Mouse (Mus musculus): ENCODE measurements at regions not wholly inside any gene's neighbourhood (a gene's known extent, or its start where the extent isn't known, plus 50 kb on each side); places are given as distances from the start of the nearest gene placed in this dataset.

- Histone ChIP-seq H3K27me3 (no peaks in the 10 kb centered on the region), H3K4me2 (replicated peaks) (no peak overlapping the region), H3K4me3 (replicated peaks) (no peak overlapping the region), H3K4me1 (no peaks in the 10 kb centered on the region), H3K9ac (no peak overlapping the region), H3K27ac (replicated peaks) (no peak overlapping the region), H3K9me3 (replicated peaks) (no peaks in the 10 kb centered on the region), H3K36me3 (no peaks in the 10 kb centered on the region)
- WGBS, result 93% methylated on average over 23 of the region's 23 CpGs
- ATAC-seq (ENCODE audit: insufficient number of reproducible peaks, low FRiP score, low TSS enrichment, low read depth), result no peak
These were observed 276.2 kb downstream of the Barhl2 start for GRCm38 (mm10) chr5:106181726-106182125.

- Histone ChIP-seq H3K4me2 (replicated peaks) (no peak overlapping the region), H3K9me3 (replicated peaks) (no peaks in the 10 kb centered on the region), H3K27ac (replicated peaks) (no peak overlapping the region), H3K36me3 (no peaks in the 10 kb centered on the region), H3K27me3 (no peaks in the 10 kb centered on the region), H3K4me1 (peaks cover 4% of the 10 kb centered on the region; the same call in 1 of the 2 replicates), H3K4me3 (replicated peaks) (no peak overlapping the region), H3K9ac (no peak overlapping the region)
- ATAC-seq (ENCODE audit: insufficient number of reproducible peaks, low FRiP score, low TSS enrichment, low read depth), result no peak
- 13% methylated on average over 3 of the region's 3 CpGs for WGBS
These were observed 285.8 kb downstream of the Barhl2 start for GRCm38 (mm10) chr5:106172162-106172561.

DNA sequence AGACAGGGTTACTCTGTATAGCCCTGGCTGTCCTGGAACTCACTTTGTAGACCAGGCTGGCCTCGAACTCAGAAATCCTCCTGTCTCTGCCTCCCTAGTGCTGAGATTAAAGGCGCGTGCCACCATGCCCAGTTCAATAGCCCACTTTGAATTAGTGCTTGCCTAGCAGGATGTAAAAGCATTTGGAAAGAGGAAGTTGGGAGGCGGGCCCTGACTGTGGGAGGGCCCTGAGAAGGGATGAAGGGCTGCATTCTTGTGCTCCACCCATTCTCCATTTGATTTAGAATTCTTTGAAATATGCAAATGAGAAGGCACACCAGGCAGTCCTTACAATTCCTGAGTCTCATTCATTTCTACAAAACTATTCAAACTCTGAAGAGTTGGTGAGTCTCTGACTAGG, 287.6 kb downstream of the Barhl2 start:
- Histone ChIP-seq H3K36me3 (no peaks in the 10 kb centered on the region), H3K4me1 (peaks cover 4% of the 10 kb centered on the region; the same call in 1 of the 2 replicates), H3K9ac (no peak overlapping the region), H3K4me2 (replicated peaks) (no peak overlapping the region), H3K27ac (replicated peaks) (no peak overlapping the region), H3K4me3 (replicated peaks) (no peak overlapping the region), H3K9me3 (replicated peaks) (no peaks in the 10 kb centered on the region), H3K27me3 (no peaks in the 10 kb centered on the region)
- 96% methylated on average over 4 of the region's 4 CpGs for WGBS
- no peak for ATAC-seq (ENCODE audit: insufficient number of reproducible peaks, low FRiP score, low TSS enrichment, low read depth)

DNA sequence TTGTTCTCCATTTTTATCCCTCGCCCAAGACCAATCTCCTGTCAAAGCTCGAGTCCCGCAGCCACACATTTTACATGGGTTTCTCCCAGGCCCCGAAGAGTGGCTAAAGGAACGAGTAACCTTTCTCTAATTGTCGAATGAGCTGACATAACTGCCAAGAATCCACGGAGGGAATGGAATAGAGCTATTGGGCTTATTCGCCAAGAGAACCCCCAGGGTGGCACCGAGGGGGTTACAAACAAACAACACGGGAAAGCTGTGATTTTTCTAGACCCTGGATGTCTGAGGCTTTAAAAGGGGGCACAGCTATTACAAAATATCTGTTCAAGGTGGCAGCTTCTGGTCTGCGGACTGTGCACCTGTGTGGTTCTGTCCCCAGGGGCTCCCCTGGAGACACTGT, 290.4 kb downstream of the Barhl2 start:
- no peak for ATAC-seq (ENCODE audit: insufficient number of reproducible peaks, low FRiP score, low TSS enrichment, low read depth)
- Histone ChIP-seq H3K9ac (no peak overlapping the region), H3K27ac (replicated peaks) (no peak overlapping the region), H3K9me3 (replicated peaks) (no peaks in the 10 kb centered on the region), H3K4me2 (replicated peaks) (no peak overlapping the region), H3K36me3 (no peaks in the 10 kb centered on the region), H3K4me1 (peaks cover 8% of the 10 kb centered on the region; the same call in 1 of the 2 replicates), H3K27me3 (no peaks in the 10 kb centered on the region), H3K4me3 (replicated peaks) (no peak overlapping the region)
- WGBS, result 76% methylated on average over 11 of the region's 11 CpGs

DNA sequence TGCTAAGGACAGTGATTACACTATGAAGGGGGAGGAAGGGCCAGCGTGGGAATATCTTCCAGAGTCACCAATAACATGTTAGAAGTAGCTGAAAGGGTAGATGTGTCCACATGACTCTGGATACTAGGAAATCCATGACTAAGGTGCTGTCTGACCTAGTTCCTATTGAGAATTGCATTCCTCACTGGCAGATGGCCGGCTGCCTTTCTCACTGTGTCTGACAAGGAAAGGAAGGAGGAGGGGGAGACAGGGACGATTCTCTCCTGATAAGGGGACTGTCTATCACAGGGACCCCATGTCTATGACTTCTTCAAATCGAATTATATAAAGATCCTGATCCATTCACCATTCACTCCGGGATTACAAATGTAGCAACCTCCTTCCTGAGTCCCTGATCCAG, 289.9 kb downstream of the Zfp326 start:
- Histone ChIP-seq H3K27ac (replicated peaks) (no peak overlapping the region), H3K9me3 (replicated peaks) (no peaks in the 10 kb centered on the region), H3K36me3 (no peaks in the 10 kb centered on the region), H3K9ac (no peak overlapping the region), H3K4me2 (replicated peaks) (no peak overlapping the region), H3K4me3 (replicated peaks) (no peak overlapping the region), H3K27me3 (no peaks in the 10 kb centered on the region), H3K4me1 (peaks cover 5% of the 10 kb centered on the region; the same call in 1 of the 2 replicates)
- WGBS, result 79% methylated on average over 5 of the region's 5 CpGs
- ATAC-seq (ENCODE audit: insufficient number of reproducible peaks, low FRiP score, low TSS enrichment, low read depth), result no peak

- H3K4me3 ChIP-seq (replicated peaks), result no peak overlapping the region
- no peak overlapping the region for H3K9ac ChIP-seq
- no peaks in the 10 kb centered on the region for H3K27me3 ChIP-seq
- no peak for ATAC-seq (ENCODE audit: insufficient number of reproducible peaks, low FRiP score, low TSS enrichment, low read depth)
- peaks cover 5% of the 10 kb centered on the region; the same call in 1 of the 2 replicates for H3K4me1 ChIP-seq
- WGBS, result 50% methylated on average over 8 of the region's 8 CpGs
- no peak overlapping the region for H3K4me2 ChIP-seq (replicated peaks)
- no peak overlapping the region for H3K27ac ChIP-seq (replicated peaks)
- no peaks in the 10 kb centered on the region for H3K36me3 ChIP-seq
- H3K9me3 ChIP-seq (replicated peaks), result no peaks in the 10 kb centered on the region
These were observed 287.8 kb downstream of the Zfp326 start for GRCm38 (mm10) chr5:106164190-106164589.

GRCm38 (mm10) chr5:106162981-106163653, 286.8 kb downstream of the Zfp326 start:
- no peak overlapping the region for H3K27ac ChIP-seq (replicated peaks)
- H3K27me3 ChIP-seq, result no peaks in the 10 kb centered on the region
- peaks cover 5% of the 10 kb centered on the region; the same call in 1 of the 2 replicates for H3K4me1 ChIP-seq
- ATAC-seq (ENCODE audit: insufficient number of reproducible peaks, low FRiP score, low TSS enrichment, low read depth), result no peak
- H3K4me3 ChIP-seq (replicated peaks), result no peak overlapping the region
- WGBS, result 41% methylated on average over 12 of the region's 12 CpGs
- H3K4me2 ChIP-seq (replicated peaks), result no peak overlapping the region
- no peaks in the 10 kb centered on the region for H3K36me3 ChIP-seq
- no peak overlapping the region for H3K9ac ChIP-seq
- H3K9me3 ChIP-seq (replicated peaks), result no peaks in the 10 kb centered on the region

- H3K4me2 ChIP-seq (replicated peaks), result no peak overlapping the region
- no peak overlapping the region for H3K9ac ChIP-seq
- H3K36me3 ChIP-seq, result no peaks in the 10 kb centered on the region
- no peak overlapping the region for H3K27ac ChIP-seq (replicated peaks)
- no peaks in the 10 kb centered on the region for H3K9me3 ChIP-seq (replicated peaks)
- no peak for ATAC-seq (ENCODE audit: insufficient number of reproducible peaks, low FRiP score, low TSS enrichment, low read depth)
- H3K27me3 ChIP-seq, result no peaks in the 10 kb centered on the region; the same call in 1 of the 2 replicates
- no peak overlapping the region for H3K4me3 ChIP-seq (replicated peaks)
- no peaks in the 10 kb centered on the region for H3K4me1 ChIP-seq
These were observed 262.7 kb downstream of the Zfp326 start for GRCm38 (mm10) chr5:106139109-106139508.

DNA sequence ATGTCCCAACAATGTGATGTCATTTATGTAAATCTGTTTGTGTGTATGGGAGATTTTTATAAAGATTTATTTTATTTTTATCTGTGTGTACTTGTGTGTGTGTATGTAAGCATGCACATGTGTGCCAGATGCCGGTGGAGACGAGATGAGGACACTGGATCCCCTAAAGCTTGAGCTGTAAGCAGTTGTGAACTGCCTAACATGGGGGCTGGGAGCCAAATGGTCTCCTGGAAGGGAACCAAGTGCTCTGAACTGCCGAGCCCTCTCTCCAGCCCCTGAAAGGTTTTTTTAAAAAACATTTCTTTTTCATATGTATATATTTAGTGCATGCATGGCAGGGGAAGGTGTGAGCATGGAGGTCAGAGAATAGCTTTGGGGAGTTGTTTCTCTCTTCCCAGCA, 246.6 kb downstream of the Zfp326 start:
- no peak for ATAC-seq (ENCODE audit: insufficient number of reproducible peaks, low FRiP score, low TSS enrichment, low read depth)
- Histone ChIP-seq H3K4me2 (replicated peaks) (no peak overlapping the region), H3K4me3 (replicated peaks) (no peak overlapping the region), H3K36me3 (no peaks in the 10 kb centered on the region), H3K4me1 (peaks cover 13% of the 10 kb centered on the region), H3K9ac (no peak overlapping the region), H3K9me3 (replicated peaks) (no peaks in the 10 kb centered on the region), H3K27ac (replicated peaks) (no peak overlapping the region), H3K27me3 (no peaks in the 10 kb centered on the region)
- 22% methylated on average over 3 of the region's 3 CpGs for WGBS

DNA sequence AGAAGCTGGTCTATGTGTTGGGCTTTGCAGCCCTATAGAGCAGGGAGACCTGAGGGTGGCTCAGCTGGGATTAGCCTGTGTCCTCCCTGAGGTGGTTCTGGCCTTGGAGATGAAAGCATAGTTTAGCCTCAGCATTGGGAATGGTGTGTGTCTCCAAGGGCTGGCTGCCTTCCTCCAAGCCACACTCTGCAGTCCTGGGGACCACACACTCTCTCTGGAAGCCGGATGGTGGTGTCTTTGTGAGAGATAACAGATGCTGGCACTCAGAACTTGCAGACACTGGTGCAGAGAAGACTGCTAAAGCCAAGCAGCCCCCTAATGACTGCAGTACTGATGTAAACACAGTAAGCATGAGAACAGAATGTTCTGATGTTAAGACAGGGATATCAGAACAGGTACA, 243.2 kb downstream of the Zfp326 start:
- Histone ChIP-seq H3K9me3 (replicated peaks) (no peaks in the 10 kb centered on the region), H3K4me1 (peaks cover 13% of the 10 kb centered on the region), H3K27me3 (no peaks in the 10 kb centered on the region), H3K9ac (no peak overlapping the region), H3K27ac (replicated peaks) (no peak overlapping the region), H3K4me2 (replicated peaks) (no peak overlapping the region), H3K36me3 (no peaks in the 10 kb centered on the region), H3K4me3 (replicated peaks) (no peak overlapping the region)
- no peak for ATAC-seq (ENCODE audit: insufficient number of reproducible peaks, low FRiP score, low TSS enrichment, low read depth)
- 31% methylated on average over 1 of the region's 1 CpGs for WGBS

DNA sequence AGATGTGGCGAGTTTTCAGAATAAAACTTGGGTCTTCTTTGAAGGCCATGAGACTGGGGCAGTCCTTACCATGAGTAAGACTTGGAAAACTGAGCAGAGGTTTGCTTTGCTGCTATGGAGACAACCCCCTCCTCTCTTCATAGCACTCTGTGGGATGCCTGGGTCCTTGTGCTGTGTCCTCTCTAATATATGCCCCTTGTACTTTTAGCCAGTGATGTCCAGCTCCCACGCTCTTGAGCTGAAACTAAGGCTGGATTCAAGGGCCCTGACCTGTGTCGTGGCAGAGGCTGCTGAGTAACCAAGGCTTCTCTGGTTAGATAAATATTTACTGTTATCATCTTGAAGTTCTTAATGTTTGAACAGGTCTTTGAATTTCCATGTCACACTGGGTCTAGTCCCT, 236.8 kb downstream of the Zfp326 start:
- Histone ChIP-seq H3K36me3 (no peaks in the 10 kb centered on the region), H3K9ac (no peak overlapping the region), H3K4me2 (replicated peaks) (no peak overlapping the region)

DNA sequence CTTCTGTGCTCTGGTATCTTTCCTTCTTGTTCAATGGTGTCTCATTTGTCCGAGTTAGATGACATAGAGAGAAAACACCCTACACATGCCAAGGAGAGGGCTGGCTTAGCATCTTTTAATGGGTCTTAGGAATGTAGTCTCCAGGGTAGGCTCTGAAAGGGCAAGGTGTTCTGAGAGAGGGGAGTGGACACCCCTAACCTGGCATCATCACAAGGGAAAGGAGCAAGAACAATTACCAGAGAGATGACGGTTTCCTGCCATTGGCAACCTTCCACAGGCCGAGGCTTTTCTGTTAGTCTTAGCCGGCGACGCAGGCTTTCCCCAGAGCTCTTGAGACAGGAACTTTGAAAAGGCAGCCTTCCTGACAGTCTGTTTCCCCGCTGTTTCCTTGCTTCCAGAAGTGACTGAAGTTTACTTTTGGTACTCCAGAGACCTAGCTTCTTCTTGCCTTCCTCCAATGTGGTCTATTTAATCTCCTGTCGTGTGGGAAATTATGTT, 232.2 kb downstream of the Zfp326 start:
- H3K27ac ChIP-seq (replicated peaks), result no peak overlapping the region
- no peak overlapping the region for H3K4me3 ChIP-seq (replicated peaks)
- no peaks in the 10 kb centered on the region for H3K36me3 ChIP-seq
- WGBS, result 40% methylated on average over 8 of the region's 8 CpGs
- no peak overlapping the region for H3K4me2 ChIP-seq (replicated peaks)
- no peak for ATAC-seq (ENCODE audit: insufficient number of reproducible peaks, low FRiP score, low TSS enrichment, low read depth)
- H3K27me3 ChIP-seq, result no peaks in the 10 kb centered on the region
- no peak overlapping the region for H3K9ac ChIP-seq
- no peaks in the 10 kb centered on the region for H3K9me3 ChIP-seq (replicated peaks)
- no peaks in the 10 kb centered on the region for H3K4me1 ChIP-seq

More for the DNA sequence above, 236.8 kb downstream of the Zfp326 start:
- H3K4me1 ChIP-seq, result no peaks in the 10 kb centered on the region
- no peaks in the 10 kb centered on the region for H3K9me3 ChIP-seq (replicated peaks)
- ATAC-seq (ENCODE audit: insufficient number of reproducible peaks, low FRiP score, low TSS enrichment, low read depth), result no peak
- no peak overlapping the region for H3K27ac ChIP-seq (replicated peaks)
- no peak overlapping the region for H3K4me3 ChIP-seq (replicated peaks)
- 87% methylated on average over 3 of the region's 3 CpGs for WGBS
- no peaks in the 10 kb centered on the region for H3K27me3 ChIP-seq
